Mouse (Mus musculus) hematopoietic stem cell, adult 5-6 weeks (primary cell): ENCODE results near the gene Gm8947. TPM values are rescaled to one million over a fixed set of nuclear protein-coding genes. Genes with fewer than 3 reads are reported as not detected.
"Not testable (repeated sequence)": the region's sequence is repeated elsewhere in the genome, so short reads cannot be mapped to it uniquely, and the experiment has no call there.

Source experiments
- ATAC-seq, 2 experiments: fragments of 125-278 bp in 1 of 2; replicated peaks in 1 of 2; 2 replicates each; pipeline ENCODE4 v1.8.0; 2016 to 2017; ENCODE audit warnings: inconsistent platforms in 2 of 2, mild to moderate bottlenecking in 2 of 2, moderate number of reproducible peaks in 2 of 2, low read depth in 1 of 2, moderate TSS enrichment in 1 of 2; ENCODE audit not compliant: low FRiP score in 2 of 2, poor library complexity in 2 of 2, severe bottlenecking in 2 of 2, insufficient read depth in 1 of 2, low TSS enrichment in 1 of 2
- total RNA-seq: library from RNA; stranded (forward); fragments of 172-1452, 232-1000 nt; gene quantifications from 2 replicates; pipeline ENCODE4 v1.2.3, GENCODE M21; 2017

Gene Gm8947
- total RNA-seq, 1 experiment from 2014 or later, result not detected

DNA sequence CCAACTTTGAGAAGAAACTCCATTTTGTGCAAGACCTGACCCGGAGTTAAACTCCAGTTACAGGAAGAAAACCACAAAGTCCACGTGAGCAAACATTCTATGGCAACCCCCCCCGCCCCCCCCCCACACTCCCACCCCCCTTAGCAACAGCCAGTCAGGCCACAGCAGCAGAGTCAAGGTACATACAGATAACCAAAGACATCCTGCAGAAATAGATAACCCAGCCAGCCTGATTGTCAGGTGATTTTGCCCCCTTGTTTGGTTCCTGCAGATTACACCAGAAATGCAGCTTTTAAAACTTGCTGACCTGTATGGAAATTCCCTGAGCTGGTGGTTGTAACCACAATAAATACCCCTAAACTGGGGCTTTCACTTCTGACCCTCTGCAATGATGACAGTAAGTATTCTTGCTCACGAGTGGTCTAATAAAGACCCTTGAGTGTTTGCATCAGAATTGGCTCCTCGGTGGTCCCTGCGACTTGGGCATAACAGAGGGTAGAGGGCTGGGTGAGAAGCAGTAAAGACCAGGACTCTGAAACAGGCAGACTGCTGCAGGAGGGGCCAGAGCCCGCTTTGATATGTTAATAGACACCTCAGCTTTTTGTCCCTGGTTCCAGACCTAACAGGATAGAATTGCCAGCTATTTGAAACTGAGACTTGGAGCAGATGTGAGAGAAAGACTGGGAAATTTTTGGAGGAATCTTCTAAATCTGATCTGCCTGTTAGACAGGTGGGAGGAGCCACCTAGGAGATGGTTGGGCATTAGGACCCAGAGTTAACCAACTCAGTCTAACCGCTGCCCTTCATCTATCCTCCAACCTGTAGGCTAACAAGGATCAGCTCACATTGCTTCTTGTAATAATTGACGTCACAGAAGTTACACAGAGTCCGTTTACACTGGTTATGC lies 14.9 kb upstream of the Gm8947 start:
- ATAC-seq, result peak; percentile 85 to 88

DNA sequence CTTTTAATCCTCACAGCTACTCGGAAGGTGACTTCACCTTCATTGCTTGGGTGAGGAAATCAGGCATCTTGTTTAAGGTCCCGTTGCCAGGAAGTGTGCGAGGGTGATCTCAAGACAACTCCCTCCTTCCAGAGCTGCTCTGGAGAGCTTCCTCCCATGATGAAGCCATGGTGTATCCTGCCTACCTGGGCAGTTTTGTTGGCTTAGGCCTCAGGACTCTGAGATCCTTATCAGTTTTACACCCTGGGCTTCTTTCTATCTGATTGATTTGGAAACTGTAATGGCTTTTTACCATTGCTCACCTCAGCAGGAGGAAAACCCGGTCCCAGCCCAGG lies 14.3 kb upstream of the Gm8947 start:
- no peak; a peak in 1 of 4 replicates for ATAC-seq

DNA sequence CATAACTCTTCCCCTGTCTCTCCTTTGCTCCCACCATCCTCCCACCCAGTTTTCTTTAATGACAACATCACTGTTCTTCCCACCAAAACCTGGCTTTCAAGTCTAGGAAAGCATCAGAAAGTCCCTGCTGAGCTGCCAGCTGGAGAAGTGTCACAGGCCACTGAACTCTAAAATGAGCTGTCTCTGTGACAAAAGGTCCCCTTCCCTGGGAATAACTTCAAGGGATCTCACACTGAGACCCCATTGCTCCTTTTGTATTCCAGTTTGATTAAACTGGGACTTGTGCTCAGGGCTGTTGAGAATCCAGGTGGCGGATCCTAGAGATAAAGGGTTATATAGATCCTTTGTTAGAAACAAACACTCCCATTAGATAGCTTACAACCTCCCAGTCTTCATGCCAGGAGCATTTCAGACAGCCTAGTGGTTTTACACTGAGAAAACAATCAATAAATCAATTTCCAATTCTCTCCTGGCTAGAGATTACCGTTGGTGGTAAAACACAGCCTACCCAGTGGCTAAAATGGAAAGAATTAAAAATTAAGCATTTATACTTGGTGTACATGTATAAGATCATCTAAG lies 13.6 kb upstream of the Gm8947 start:
- no peak for ATAC-seq

DNA sequence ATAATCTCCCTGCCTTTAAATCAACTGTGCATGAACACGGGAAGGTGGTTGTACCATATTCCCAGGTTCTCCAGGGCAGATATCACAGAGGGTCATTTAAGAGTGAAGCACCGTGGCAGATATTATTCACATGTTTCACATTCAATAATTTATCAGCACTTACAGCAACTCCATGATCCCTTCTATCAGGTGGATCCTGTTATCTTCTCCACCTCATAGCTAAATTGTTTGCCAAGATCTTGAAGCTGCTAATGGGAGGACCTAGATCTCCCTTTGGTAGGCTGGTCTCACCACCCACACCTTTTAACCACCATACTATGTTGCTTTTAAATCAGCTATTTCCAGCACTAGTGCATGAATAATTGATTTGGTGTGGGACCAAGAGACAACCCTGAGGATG lies 12.0 kb upstream of the Gm8947 start:
- no peak for ATAC-seq

DNA sequence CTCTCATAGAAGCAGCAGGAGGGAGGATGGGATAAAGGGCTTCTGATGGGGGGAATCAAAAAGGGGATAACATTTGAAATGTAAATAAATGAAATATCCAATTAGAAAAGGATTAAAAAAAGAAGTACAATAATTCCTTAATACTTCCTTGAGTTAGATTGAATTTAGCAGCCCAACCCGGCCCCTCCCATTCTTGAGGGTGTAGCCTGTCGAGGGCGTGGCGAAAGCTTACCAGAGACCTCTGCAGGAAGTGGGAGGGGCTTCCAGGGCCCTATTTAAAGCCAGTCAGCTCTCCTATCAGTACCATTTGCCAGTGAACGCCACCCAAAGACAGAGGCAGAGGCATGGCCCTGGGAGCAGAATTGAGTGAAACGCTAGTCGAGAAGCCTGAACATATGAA lies 9.9 kb upstream of the Gm8947 start, which contains the start of gene Gm47985:
Gm47985 (plus strand) TSS at position 272 of the 400 bp plus-strand sequence.
- not testable (repeated sequence) for ATAC-seq

DNA sequence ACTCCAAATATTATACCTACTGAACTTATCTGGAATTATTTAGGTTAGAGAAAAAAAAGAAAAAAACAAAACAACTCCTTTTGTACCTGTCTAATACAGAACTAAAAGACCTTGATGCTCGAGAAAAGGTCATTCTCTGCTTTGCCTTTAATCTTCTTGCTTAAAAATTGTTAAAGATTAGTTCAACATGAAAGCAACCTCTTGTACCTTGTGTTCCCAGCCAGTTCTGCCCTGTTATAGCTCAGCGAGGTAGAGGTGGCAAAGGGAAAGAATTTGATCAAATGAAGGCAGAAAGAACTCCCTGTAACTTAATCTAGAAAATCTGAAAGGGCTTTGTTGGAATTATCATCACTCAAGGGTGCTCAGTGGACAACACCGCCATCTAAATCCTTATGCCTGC lies 6.0 kb upstream of the Gm8947 start:
- ATAC-seq, result not testable (repeated sequence)

DNA sequence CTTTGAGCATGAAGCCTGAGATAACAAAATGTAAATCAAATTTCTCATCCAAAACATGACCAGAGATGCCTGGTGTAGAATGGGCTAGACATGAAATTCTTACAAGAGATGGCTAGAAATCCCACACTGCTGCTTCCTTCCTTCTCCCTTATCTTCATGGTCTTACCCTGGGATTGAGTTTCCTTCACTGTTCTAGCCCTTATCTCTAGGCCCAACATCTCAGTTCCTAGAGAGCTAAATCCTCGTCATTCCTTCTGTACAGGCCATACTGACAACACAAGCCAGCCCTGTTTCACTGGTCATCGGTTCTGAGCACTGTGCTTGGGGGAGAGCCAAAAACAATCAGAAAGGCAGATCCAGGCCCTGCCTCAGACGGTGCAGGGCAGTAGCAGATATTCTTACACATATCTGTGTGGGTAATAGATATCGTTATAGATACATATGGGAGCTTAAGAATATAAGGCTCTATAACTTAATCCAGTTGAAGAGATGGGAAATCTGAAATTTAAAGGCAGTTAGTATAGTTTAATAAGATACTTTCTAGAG lies 5.2 kb upstream of the Gm8947 start:
- ATAC-seq, result not testable (repeated sequence)

DNA sequence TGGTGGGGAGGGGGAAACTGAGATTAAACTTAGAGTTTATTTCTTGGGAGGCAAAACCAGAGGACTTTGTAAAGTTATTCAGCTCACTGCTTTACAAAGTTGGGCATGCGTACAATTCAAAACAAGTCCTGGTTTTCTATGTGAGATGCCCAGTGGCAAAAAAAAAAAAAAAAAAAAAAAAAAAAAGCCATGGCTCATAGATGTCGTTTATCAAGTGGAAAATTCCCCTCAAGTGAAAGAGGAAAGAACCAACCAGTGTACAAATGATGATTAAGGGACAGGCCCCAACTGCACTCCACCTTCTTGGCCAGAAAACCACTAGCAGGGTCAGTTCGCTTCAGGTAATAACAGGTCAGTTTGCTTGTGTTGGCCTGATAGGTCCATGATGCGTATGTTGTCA lies 3.7 kb upstream of the Gm8947 start:
- ATAC-seq, result no peak

DNA sequence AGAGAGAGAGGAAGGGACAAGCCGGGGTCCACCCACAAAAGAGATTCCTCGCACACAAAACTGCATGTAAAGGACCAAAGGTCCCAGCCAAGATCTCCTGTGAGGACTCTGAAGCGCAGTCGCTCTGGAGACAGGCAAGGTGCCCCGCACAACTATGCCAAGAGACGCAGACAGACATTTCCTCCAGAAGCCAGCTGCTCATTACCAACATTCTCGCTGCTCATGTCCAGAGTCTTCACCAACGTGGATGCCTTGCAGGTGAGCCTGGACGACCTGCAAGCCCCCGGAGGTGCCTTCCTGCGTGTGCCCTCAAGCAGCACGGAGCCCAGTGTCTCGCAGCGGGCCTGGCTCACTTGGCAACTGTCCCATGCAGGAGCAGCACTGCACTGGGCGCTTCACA lies 563 bp downstream of the Gm8947 start:
- not testable (repeated sequence) for ATAC-seq

DNA sequence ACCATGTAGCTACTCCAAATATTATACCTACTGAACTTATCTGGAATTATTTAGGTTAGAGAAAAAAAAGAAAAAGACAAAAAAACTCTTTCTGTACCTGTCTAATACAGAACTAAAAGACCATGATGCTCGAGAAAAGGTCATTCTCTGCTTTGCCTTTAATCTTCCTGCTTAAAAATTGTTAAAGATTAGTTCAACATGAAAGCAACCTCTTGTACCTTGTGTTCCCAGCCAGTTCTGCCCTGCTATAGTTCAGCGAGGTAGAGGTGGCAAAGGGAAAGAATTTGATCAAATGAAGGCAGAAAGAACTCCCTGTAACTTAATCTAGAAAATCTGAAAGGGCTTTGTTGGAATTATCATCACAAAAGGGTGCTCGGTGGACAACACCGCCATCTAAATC lies 3.8 kb downstream of the Gm8947 start:
- ATAC-seq, result not testable (repeated sequence)

DNA sequence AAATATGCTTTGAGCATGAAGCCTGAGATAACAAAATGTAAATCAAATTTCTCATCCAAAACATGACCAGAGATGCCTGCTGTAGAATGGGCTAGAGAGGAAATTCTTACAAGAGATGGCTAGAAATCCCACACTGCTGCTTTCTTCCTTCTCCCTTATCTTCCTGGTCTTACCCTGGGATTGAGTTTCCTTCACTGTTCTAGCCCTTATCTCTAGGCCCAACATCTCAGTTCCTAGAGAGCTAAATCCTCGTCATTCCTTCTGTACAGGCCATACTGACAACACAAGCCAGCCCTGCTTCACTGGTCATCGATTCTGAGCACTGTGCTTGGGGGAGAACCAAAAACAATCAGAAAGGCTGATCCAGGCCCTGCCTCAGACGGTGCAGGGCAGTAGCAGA lies 4.5 kb downstream of the Gm8947 start:
- not testable (repeated sequence) for ATAC-seq

DNA sequence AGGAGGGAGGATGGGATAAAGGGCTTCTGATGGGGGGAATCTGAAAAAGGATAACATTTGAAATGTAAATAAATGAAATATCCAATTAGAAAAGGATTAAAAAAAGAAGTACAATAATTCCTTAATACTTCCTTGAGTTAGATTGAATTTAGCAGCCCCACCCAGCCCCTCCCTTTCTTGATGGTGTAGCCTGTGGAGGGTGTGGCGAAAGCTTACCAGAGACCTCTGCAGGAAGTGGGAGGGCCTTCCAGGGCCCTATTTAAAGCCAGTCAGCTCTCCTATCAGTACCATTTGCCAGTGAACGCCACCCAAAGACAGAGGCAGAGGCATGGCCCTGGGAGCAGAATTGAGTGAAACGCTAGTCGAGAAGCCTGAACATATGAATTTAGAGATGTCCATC lies 5.9 kb downstream of the Gm8947 start, which contains the start of gene Gm47995:
Gm47995 (plus strand) TSS at position 329 of the 400 bp plus-strand sequence.
- ATAC-seq, result not testable (repeated sequence)

DNA sequence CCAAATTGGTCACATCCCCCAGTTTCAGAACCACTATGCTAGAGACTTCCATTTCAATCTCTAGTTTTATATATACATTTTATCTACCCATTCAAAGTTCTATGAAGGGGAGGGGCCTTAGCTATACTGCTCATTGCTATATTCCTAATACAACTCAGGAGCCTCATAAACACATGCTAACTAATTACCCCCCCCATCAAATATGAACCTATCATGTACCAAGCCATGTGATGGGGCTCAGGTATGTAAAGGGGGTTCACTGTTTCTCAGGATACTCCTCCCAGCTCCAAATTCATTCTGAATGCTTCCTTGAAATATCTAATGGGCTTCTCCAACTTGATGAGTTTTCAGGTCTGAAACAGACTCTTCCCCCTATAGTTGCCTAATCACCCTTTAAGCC lies 8.4 kb downstream of the Gm8947 start:
- ATAC-seq, result not testable (repeated sequence)

DNA sequence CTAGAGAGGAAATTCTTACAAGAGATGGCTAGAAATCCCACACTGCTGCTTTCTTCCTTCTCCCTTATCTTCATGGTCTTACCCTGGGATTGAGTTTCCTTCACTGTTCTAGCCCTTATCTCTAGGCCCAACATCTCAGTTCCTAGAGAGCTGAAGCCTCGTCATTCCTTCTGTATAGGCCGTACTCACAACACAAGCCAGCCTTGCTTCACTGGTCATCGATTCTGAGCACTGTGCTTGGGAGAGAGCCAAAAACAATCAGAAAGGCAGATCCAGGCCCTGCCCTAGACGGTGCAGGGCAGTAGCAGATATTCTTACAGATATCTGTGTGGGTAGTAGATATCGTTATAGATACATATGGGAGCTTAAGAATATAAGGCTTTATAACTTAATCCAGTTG lies 10.6 kb downstream of the Gm8947 start:
- ATAC-seq, result peak; percentile 14 to 22; a peak in 1 of 4 replicates

DNA sequence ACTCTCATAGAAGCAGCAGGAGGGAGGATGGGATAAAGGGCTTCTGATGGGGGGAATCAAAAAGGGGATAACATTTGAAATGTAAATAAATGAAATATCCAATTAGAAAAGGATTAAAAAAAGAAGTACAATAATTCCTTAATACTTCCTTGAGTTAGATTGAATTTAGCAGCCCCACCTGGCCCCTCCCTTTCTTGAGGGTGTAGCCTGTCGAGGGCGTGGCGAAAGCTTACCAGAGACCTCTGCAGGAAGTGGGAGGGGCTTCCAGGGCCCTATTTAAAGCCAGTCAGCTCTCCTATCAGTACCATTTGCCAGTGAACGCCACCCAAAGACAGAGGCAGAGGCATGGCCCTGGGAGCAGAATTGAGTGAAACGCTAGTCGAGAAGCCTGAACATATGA lies 11.6 kb downstream of the Gm8947 start, which contains the start of gene 3110040M04Rik:
3110040M04Rik (plus strand) TSS at position 304 of the 400 bp plus-strand sequence.
- not testable (repeated sequence) for ATAC-seq

DNA sequence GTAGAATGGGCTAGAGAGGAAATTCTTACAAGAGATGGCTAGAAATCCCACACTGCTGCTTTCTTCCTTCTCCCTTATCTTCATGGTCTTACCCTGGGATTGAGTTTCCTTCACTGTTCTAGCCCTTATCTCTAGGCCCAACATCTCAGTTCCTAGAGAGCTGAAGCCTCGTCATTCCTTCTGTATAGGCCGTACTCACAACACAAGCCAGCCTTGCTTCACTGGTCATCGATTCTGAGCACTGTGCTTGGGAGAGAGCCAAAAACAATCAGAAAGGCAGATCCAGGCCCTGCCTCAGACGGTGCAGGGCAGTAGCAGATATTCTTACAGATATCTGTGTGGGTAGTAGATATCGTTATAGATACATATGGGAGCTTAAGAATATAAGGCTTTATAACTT lies 16.3 kb downstream of the Gm8947 start:
- ATAC-seq, result not testable (repeated sequence)

DNA sequence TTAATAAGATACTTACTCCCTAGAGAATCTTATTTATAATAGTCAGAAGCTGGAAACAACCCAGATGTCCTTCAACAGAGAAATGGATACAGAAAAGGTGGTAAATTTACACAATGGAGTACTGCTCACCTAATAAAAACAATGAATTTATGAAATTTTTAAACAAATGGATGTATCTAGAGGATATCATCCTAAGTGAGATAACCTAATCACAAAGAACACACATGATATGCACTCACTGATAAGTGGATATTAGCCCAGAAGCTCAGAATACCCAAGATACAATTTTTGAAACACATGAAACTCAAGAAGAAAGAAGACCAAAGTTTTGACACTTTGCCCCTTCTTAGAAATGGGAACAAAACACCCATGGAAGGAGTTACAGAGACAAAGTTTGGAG lies 16.8 kb downstream of the Gm8947 start:
- ATAC-seq, result not testable (repeated sequence)

DNA sequence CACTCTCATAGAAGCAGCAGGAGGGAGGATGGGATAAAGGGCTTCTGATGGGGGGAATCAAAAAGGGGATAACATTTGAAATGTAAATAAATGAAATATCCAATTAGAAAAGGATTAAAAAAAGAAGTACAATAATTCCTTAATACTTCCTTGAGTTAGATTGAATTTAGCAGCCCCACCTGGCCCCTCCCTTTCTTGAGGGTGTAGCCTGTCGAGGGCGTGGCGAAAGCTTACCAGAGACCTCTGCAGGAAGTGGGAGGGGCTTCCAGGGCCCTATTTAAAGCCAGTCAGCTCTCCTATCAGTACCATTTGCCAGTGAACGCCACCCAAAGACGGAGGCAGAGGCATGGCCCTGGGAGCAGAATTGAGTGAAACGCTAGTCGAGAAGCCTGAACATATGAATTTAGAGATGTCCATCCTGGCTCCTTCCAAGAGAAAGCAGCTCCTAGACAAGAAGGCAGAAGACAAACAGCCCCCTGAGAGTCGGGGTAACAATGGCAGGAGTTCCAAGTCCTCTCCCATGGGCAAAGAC lies 17.7 kb downstream of the Gm8947 start, which contains the start of gene Gm47996:
Gm47996 (plus strand) TSS at position 308 of the 532 bp plus-strand sequence.
- not testable (repeated sequence) for ATAC-seq
